Mouse (Mus musculus) cortical plate, adult 2 months (tissue): ENCODE measurements around the gene Acadvl. TPM values are rescaled to one million over a fixed set of nuclear protein-coding genes. Genes with fewer than 3 reads are reported as not detected.

Experiments used
- H3K27ac ChIP-seq: fragments of 200-500 bp; 2 replicates; pipeline ENCODE4 v1.5.1; 2012; ENCODE audit warnings: low read length, control low read depth, inconsistent platforms; ENCODE audit not compliant: insufficient read depth
- H3K4me1 ChIP-seq: fragments of 200-500 bp; 2 replicates; pipeline ENCODE4 v1.6.1; 2011; ENCODE audit warnings: low read length; ENCODE audit not compliant: control insufficient read depth, insufficient read depth
- H3K4me3 ChIP-seq: fragments of 200-500 bp; 2 replicates; pipeline ENCODE4 v1.5.1; 2011; ENCODE audit warnings: mild to moderate bottlenecking, low read length, control low read depth; ENCODE audit not compliant: insufficient read depth
- CTCF ChIP-seq: fragments of 200-500 bp; IDR thresholded peaks from 2 replicates; pipeline ENCODE4 v1.5.1; 2011; ENCODE audit warnings: mild to moderate bottlenecking, control low read depth, low read length; ENCODE audit not compliant: insufficient read depth; ENCODE audit errors: extremely low read depth
- POLR2A ChIP-seq: fragments of 200-500 bp; IDR thresholded peaks from 2 replicates; pipeline ENCODE4 v1.6.1; 2011; ENCODE audit warnings: mild to moderate bottlenecking, low read length, control low read depth; ENCODE audit not compliant: insufficient read depth; ENCODE audit errors: extremely low read depth
- polyA plus RNA-seq: library from polyadenylated mRNA; depleted of rRNA; stranded (reverse); fragments of >200 nt; gene quantifications from 2 replicates; pipeline ENCODE4 v1.2.3, GENCODE M21; 2012

The Acadvl gene
- polyA plus RNA-seq, 1 experiment = 66.5 TPM

DNA sequence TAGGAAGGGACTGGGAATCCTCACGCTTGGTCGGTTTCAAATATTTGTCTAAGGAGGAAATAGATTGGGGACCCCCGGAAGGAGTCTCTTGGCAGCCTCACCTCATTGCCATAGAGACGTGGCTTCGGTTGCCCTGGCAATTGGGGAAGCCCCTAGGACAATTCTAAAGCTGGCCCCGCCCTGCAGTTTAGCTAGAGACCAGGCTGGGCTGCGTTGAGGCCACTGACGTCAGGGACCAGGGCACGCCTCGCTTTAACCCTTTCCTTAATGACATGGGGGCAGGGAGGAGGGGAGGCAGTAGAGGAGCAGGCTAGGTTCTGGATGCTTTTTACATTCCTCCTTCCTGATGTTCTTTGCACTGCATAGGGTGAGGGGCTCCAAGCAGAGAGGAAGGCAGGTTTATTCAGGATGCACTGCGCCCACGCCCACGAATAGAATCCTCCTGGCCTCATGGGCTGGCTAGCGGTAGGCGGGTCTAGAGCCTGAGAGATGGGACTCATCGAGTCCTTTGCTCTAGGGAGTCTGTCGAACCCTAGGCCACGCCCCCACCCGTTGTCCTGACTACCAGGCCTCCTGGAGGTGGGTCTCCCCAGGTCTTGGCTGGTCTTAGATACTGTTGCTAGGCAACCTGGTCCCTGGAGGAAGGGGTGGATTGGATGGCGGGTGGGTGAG lies 14.1 kb upstream of the Acadvl start:
- peak overlapping the region; percentile 24 for H3K4me3 ChIP-seq
- TF ChIP-seq POLR2A = 0 out of 2 replicates have a peak, but pooled peaks have one; percentile 19
- TF ChIP-seq CTCF = no peak
- peaks cover 11% of the 10 kb centered on the region for H3K4me1 ChIP-seq
- H3K27ac ChIP-seq = peak overlapping the region; percentile 51

DNA sequence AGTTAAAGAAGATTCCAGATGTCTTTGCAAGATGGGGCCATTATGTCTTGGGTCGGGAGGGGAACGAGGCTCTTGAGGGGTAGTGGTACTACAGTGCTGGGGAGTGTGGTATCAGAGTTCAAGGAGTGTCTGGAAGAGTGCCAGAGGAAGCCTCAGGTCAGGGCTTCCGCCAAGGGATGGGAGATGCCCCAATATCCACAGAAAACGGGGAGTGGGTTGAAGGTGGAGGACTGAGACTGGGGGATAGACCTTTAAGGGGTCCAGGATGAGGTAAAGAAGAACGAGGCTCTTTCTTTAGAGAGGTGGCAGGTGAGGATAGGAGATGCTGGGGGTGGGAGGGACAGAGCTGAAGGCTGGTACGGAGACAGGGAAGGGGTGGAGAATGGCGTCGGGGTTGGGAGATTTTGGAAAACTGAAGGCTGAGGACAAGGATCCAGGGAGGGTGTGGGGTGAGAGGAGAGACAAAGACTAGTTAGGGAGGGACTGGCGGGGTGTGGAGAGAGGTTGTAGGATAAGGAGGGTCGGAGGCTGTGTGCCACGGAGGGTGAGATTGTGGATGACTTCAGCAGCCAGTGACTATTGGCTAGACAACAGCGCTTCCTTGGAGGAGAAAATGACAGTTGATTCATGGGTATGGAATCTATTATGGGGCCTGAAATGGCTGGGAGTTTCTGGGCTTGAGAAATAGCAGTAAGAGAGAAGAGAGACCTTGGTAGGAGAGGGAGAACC lies 13.4 kb upstream of the Acadvl start:
- H3K4me1 ChIP-seq = peaks cover 14% of the 10 kb centered on the region

DNA sequence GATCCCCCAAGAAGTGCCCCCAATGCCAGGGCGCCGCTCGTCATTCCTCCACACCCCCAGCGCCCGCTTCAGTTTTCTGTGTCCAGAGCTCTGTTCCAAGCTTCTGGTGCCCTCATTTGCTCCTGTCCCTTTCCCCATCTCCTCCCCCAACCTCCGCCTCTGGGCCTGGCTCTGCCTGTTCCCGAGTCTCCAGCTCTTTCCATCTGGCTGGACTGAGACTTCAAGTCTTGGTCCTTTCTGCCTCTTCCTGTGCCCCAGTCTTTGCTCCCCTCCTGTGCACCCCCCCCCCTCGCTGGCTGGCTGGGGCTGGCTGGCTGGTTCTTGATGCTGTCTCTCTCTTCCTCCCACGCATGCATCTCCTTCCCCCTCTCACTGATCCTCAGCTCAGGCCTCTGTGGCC lies 12.2 kb upstream of the Acadvl start:
- Histone ChIP-seq H3K27ac (peak overlapping the region; percentile 45; the same call in 1 of the 2 replicates), H3K4me3 (peak overlapping the region; percentile 22), H3K4me1 (peaks cover 14% of the 10 kb centered on the region)
- TF ChIP-seq CTCF (no peak), POLR2A (no peak)

More for the DNA sequence above, 13.4 kb upstream of the Acadvl start:
- TF ChIP-seq CTCF = no peak
- H3K4me3 ChIP-seq = peak overlapping the region; percentile 24; the same call in 1 of the 2 replicates
- H3K27ac ChIP-seq = peak overlapping the region; percentile 51

DNA sequence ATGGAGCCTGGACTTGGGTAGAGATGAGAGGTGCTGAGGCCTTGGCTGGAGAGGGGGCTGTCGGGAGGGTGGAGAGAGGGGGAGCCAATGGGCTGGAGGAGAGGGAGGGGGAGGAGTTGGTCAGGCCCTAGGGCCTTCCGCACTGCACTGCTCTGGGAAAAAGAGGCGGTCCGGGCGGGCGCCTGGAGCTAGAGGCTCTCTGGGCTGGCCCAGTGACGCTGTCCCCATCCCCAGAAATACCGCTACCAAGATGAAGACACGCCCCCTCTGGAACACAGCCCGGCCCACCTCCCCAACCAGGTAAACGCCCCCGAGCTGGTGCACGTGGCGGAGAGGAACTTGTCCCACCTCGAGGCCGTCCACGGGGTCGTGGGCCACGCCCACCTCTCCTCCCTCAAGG lies 11.5 kb upstream of the Acadvl start:
- H3K4me1 ChIP-seq = peaks cover 14% of the 10 kb centered on the region

DNA sequence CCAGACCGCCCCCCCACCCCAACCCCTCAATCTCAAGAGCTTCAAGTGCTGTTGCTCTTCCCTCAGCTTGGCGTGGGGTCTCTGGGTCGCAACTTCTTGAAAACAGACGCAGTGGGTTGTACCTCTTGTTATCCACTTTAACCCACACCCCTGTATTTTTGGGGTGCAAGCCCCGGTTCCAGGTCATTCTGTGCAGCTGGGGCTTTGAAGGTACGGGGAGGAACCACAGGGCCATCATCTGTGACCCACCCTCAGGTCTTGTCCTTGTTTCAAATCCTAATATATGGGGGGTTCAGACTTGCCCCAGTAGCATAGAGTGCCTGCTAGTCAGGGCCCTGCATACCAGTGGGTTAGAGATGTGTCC lies 8.9 kb upstream of the Acadvl start:
- Histone ChIP-seq H3K27ac (no peak overlapping the region), H3K4me3 (peak overlapping the region; percentile 46), H3K4me1 (peaks cover 11% of the 10 kb centered on the region)
- TF ChIP-seq CTCF (no peak), POLR2A (no peak)

More for the DNA sequence above, 11.5 kb upstream of the Acadvl start:
- peak overlapping the region; percentile 22 for H3K4me3 ChIP-seq
- TF ChIP-seq CTCF = no peak
- TF ChIP-seq POLR2A = no peak
- peak overlapping the region; percentile 45; the same call in 1 of the 2 replicates for H3K27ac ChIP-seq

DNA sequence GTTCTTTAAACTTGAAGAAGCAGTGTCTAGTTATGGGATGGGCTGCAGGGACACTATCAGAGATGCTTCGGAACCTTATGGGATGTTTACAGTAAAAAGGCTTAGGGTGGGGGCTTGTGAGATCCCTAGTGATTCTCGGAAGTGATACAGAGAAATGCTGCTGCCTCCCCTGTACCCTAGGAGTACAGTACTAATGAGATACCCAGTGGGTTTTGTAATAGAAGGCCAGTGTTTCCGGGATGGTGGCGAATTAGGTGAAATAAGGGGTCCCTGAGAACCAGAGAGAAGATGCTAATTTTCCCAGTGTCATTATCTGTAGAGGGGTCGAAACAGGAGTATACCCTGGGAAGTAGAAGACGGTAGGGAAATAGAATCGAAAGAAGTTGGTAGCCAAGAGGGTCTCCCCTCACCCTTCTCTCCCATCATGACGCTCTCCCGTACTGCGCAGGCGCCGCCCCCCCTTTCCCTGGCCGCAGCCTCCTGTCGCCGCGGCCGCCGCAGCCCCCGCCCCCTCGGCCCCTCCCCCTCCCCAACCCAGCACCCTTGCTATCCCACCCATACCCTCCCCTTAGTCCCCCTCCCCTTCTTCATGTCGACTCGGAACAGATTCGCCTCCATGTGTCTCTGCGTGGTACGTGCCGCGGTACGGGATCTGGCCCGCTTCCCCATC lies 8.4 kb upstream of the Acadvl start:
- Histone ChIP-seq H3K4me1 (peaks cover 9% of the 10 kb centered on the region), H3K4me3 (peak overlapping the region; percentile 46), H3K27ac (0 out of 2 replicates have a peak overlapping the region, but pooled peaks have one; percentile 38)
- no peak for TF ChIP-seq CTCF
- TF ChIP-seq POLR2A = no peak

DNA sequence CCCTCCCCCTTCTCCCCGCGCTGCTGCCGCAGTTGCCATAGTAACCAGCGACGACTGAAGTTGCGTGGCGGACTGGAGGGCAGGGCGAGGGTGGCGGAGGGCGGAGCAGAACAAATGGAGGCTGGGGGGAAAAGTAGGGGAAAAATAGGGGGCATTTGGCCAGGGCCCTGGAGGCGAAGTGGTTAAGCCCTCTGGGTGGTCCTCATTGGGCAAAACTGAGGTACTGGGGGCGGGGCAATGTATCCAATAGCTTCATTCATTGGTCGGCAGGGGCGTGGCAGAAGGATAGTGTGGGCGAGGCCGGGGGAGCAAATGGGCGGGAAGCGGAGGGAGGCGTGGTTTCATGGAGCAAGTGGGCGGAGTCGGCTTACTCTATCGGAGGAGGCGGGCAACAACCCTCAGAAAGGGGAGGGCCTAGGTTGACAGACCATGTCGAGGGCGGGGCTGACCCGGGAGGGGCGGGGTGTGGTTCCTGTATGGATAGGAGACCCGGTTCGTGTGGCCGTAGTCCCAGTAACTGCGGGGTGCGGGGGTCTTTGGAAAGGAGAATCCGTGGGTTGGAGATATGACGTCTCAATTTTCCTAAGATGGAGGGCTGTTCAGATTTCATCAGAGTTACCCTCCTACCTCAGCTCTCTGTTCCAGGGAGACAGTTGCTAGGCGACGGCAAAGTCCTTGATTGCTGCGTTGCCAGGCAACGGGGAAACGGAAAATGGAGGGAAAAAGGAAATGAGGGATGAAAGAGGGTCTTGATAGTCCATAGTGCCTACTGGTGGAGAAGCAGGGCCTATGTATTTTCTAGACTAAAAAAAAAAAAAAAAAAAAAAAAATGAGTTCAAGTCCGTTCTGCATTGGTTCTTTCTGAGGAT lies 6.3 kb upstream of the Acadvl start:
- Histone ChIP-seq H3K4me3 (peak overlapping the region; percentile 34), H3K4me1 (peaks cover 6% of the 10 kb centered on the region; the same call in 1 of the 2 replicates), H3K27ac (0 out of 2 replicates have a peak overlapping the region, but pooled peaks have one; percentile 1)
- TF ChIP-seq POLR2A (no peak), CTCF (no peak)

DNA sequence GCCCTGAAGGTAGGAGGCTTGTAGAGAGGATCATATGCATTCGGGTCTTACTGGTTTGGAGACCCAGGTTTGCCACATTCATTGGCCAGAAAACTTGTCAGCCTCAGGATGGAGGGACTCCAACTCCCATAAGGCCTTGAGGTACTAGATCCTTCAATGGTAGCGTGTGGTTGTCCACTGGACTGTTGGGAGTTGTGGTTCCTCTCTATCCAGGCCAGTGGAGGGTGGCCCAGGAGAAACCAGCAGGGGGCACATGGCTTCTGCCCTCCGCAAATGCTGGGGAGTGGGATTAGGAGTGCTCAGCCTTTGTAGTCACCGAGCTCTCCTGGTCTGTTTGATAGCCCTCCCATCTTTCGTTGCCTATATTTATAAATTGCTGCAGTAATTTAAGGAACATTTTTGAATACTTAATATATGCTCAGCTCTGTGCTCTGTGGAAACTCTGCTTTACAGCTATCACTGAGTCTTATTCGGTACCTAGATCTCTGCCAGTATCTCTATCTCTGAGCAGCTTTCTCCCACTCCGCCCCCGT lies 5.6 kb upstream of the Acadvl start:
- peak overlapping the region; percentile 34 for H3K4me3 ChIP-seq
- H3K27ac ChIP-seq = 0 out of 2 replicates have a peak overlapping the region, but pooled peaks have one; percentile 5
- TF ChIP-seq CTCF (peak; percentile 38), POLR2A (0 out of 2 replicates have a peak, but pooled peaks have one; percentile 5)
- H3K4me1 ChIP-seq = peaks cover 3% of the 10 kb centered on the region; the same call in 1 of the 2 replicates

DNA sequence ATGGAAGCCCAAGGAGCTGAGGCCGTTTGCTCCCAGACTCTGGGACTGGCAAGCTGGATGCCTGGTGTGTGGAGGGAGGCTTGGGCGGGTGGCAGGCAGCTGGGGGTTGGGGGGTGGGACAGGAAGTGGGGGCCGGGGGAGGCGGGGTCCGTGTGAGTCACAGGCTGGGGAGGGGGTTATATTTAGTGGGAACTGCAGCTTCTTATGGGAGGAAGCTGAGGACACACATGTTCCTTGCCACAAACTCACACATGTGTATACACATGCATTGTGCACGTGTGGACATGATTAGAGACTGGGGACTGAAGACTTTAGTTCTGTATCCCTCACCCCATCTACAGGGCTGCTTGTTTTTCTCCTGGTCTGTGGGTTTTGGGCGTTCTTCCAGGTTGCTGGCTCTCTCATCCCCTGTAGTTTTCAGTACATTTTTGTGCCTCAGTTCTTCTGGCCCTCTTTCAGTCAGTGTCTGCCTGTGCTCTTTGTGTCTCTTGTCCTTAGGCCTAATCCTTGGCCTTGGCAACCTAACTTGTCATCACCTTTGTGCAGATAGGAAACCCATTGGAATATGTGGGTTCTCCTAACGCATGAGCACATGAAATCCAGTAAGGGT lies 4.9 kb upstream of the Acadvl start:
- Histone ChIP-seq H3K4me1 (peaks cover 3% of the 10 kb centered on the region; the same call in 1 of the 2 replicates), H3K4me3 (peak overlapping the region; percentile 34), H3K27ac (peak overlapping the region; percentile 5; the same call in 1 of the 2 replicates)
- TF ChIP-seq CTCF (no peak), POLR2A (peak; percentile 60; the same call in 1 of the 2 replicates)
